Mouse (Mus musculus): ENCODE results near the gene Gm49321. TPM values are rescaled to one million over a fixed set of nuclear protein-coding genes. Genes with fewer than 3 reads are reported as not detected.

The Gm49321 gene
- 18.3 and 18.5 TPM in 2 replicates for polyA plus RNA-seq (2016; fragmentation: Nextera tagmentation; extraction: Ambion mirVana)

DNA sequence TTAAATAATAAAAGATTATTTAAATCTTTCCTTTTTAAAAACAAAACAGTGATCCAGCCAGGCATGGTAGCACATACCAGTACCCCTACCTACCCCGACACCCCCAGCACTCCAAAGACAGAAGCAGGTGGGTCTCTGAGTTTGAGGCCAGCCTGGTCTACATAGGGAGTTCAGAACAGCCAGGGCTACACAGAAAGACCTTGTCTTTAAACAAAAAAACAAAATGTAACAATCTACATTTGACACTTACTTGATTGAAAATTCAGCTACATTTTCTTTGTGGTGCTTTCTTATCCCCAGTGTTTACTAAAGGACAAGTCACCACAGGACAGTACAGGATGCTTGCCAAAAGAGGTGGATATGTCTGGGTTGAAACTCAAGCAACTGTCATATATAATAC is at the start of gene Gm49321:
Gene Gm49321, plus strand, starts transcription at position 301 of the 400 bp plus-strand sequence.
- no peak for ATAC-seq (ENCODE audit: low FRiP score, low read depth)
- no peaks in the 10 kb centered on the region for H3K27me3 ChIP-seq
- H3K4me1 ChIP-seq = no peaks in the 10 kb centered on the region
- no peaks in the 10 kb centered on the region for H3K9me3 ChIP-seq
- WGBS = 100% methylated on average over 1 of the region's 1 CpGs
- H3K4me3 ChIP-seq = no peak within 1 kb of the TSS
- H3K36me3 ChIP-seq = peaks cover 76% of the 10 kb centered on the region
- no peak within 1 kb of the TSS for H3K9ac ChIP-seq (replicated peaks)
- no peak within 1 kb of the TSS for H3K4me2 ChIP-seq (replicated peaks)
- H3K27ac ChIP-seq (replicated peaks) = no peak within 1 kb of the TSS

DNA sequence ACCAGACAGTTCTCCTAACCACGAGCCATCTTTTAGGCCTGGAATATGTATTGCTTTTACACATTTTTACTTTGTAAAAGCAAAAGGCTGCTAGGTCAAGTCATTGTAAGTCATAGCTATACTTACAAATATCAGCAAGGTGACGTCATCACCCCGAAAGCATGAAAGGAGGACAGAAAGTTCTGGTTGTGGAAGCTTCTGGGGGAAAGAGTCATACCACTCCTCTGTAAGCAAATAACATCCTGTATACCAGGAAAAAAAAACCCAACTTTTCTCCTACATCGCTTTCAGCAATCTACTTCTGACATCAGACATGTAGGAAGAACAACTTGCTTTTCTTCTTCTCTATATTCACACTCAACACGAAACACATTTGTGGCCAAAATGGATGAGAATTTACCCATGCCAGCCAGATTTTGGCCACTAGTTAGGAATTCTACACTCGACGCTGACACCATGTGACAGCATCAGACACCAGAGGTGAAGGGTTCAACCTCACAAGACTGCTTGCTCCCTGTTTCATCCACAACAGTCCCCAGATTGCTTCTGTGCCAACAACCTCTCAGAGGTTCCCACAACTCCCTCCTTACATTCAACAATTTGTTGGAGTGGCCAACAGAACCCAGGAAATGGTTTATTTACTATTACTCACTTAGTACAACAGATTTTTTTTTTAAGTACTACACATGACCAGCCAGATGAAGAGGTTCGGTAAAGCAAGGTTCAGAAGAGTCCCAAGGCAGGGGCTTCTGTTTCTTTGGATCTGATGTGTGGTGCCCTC is 49.3 kb upstream of the Gm49321 start:
- Histone ChIP-seq H3K27me3 (no peaks in the 10 kb centered on the region), H3K9me3 (no peaks in the 10 kb centered on the region), H3K9ac (replicated peaks) (no peak overlapping the region), H3K4me2 (replicated peaks) (no peak overlapping the region), H3K4me3 (no peak overlapping the region), H3K4me1 (0 out of 2 replicates have a peak, but pooled peaks cover 4% of the 10 kb centered on the region), H3K36me3 (no peaks in the 10 kb centered on the region), H3K27ac (replicated peaks) (no peak overlapping the region)
- WGBS = 93% methylated on average over 8 of the region's 8 CpGs
- ATAC-seq (ENCODE audit: low FRiP score, low read depth) = no peak

DNA sequence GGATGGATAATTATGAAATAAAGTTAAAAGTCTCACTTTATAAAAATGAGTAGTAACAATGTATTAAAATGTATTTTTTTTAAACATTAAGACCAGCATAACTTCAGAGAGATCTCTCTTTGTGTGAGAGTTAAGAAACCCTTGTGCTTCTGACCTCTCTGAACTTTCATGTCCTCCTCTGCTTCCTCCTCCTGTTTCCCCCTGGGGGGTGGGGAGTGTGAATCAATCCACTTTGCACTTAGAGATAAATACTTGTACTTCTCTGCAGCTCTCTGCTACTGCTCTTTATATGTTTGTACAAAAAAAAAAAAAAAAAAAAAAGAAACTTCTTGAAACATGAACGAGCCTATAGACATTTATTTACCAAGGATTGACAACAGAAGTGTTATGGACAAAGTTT is 47.9 kb upstream of the Gm49321 start:
- H3K27ac ChIP-seq (replicated peaks) = no peak overlapping the region
- no peaks in the 10 kb centered on the region for H3K27me3 ChIP-seq
- 74% methylated on average over 1 of the region's 1 CpGs for WGBS
- no peak overlapping the region for H3K9ac ChIP-seq (replicated peaks)
- H3K4me3 ChIP-seq = no peak overlapping the region
- no peak overlapping the region for H3K4me2 ChIP-seq (replicated peaks)
- no peaks in the 10 kb centered on the region for H3K9me3 ChIP-seq
- no peaks in the 10 kb centered on the region for H3K36me3 ChIP-seq
- no peak for ATAC-seq (ENCODE audit: low FRiP score, low read depth)
- H3K4me1 ChIP-seq = 0 out of 2 replicates have a peak, but pooled peaks cover 5% of the 10 kb centered on the region

- Histone ChIP-seq H3K4me3 (no peak overlapping the region), H3K27ac (replicated peaks) (no peak overlapping the region), H3K9me3 (no peaks in the 10 kb centered on the region), H3K36me3 (no peaks in the 10 kb centered on the region), H3K4me2 (replicated peaks) (no peak overlapping the region), H3K27me3 (no peaks in the 10 kb centered on the region), H3K4me1 (0 out of 2 replicates have a peak, but pooled peaks cover 5% of the 10 kb centered on the region), H3K9ac (replicated peaks) (no peak overlapping the region)
- WGBS = 77% methylated on average over 3 of the region's 3 CpGs
- ATAC-seq (ENCODE audit: low FRiP score, low read depth) = no peak
These were observed 47.4 kb upstream of the Gm49321 start for GRCm38 (mm10) chr12:73890086-73890485.

- no peaks in the 10 kb centered on the region for H3K9me3 ChIP-seq
- no peak overlapping the region for H3K4me3 ChIP-seq
- no peaks in the 10 kb centered on the region for H3K36me3 ChIP-seq
- ATAC-seq (ENCODE audit: low FRiP score, low read depth) = no peak
- H3K27me3 ChIP-seq = no peaks in the 10 kb centered on the region
- H3K27ac ChIP-seq (replicated peaks) = no peak overlapping the region
- H3K4me1 ChIP-seq = 0 out of 2 replicates have a peak, but pooled peaks cover 5% of the 10 kb centered on the region
- H3K9ac ChIP-seq (replicated peaks) = no peak overlapping the region
- WGBS = 62% methylated on average over 3 of the region's 3 CpGs
- no peak overlapping the region for H3K4me2 ChIP-seq (replicated peaks)
These were observed 44.8 kb upstream of the Gm49321 start for GRCm38 (mm10) chr12:73892616-73893015.

GRCm38 (mm10) chr12:73894838-73895237 is 42.6 kb upstream of the Gm49321 start:
- no peaks in the 10 kb centered on the region for H3K36me3 ChIP-seq
- H3K27ac ChIP-seq (replicated peaks) = no peak overlapping the region
- WGBS = 82% methylated on average over 6 of the region's 6 CpGs
- H3K9ac ChIP-seq (replicated peaks) = no peak overlapping the region
- no peak for ATAC-seq (ENCODE audit: low FRiP score, low read depth)
- H3K4me1 ChIP-seq = 0 out of 2 replicates have a peak, but pooled peaks cover 5% of the 10 kb centered on the region
- H3K4me2 ChIP-seq (replicated peaks) = no peak overlapping the region
- no peak overlapping the region for H3K4me3 ChIP-seq
- no peaks in the 10 kb centered on the region for H3K27me3 ChIP-seq
- H3K9me3 ChIP-seq = no peaks in the 10 kb centered on the region

- WGBS = 93% methylated on average over 2 of the region's 2 CpGs
- Histone ChIP-seq H3K4me1 (0 out of 2 replicates have a peak, but pooled peaks cover 5% of the 10 kb centered on the region), H3K9ac (replicated peaks) (no peak overlapping the region), H3K27me3 (no peaks in the 10 kb centered on the region; the same call in 1 of the 2 replicates), H3K9me3 (no peaks in the 10 kb centered on the region), H3K27ac (replicated peaks) (no peak overlapping the region), H3K4me2 (replicated peaks) (no peak overlapping the region), H3K36me3 (no peaks in the 10 kb centered on the region), H3K4me3 (no peak overlapping the region)
- ATAC-seq (ENCODE audit: low FRiP score, low read depth) = no peak
These were observed 41.8 kb upstream of the Gm49321 start for GRCm38 (mm10) chr12:73895674-73896073.

DNA sequence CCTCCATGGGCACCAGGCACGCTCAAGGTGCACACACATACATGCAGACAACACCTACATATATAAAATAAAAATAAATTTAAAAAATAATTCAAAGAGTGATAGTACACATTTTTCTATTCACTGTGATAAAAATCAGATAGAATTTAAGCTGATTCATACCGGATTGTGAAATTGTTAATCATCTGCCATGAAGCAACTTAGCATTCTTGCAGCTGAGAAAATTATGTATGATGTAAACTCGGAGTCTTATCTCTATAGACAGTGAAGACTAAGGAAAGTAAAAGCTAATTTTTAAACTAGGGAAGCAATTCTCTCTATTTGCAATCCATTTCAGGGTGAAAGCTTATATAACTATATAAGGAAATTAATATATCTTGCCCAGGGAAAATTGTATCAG is 41.0 kb upstream of the Gm49321 start:
- WGBS = 89% methylated on average over 3 of the region's 3 CpGs
- Histone ChIP-seq H3K27me3 (no peaks in the 10 kb centered on the region; the same call in 1 of the 2 replicates), H3K4me3 (no peak overlapping the region), H3K4me2 (replicated peaks) (no peak overlapping the region), H3K27ac (replicated peaks) (no peak overlapping the region), H3K4me1 (0 out of 2 replicates have a peak, but pooled peaks cover 5% of the 10 kb centered on the region), H3K9me3 (no peaks in the 10 kb centered on the region), H3K9ac (replicated peaks) (no peak overlapping the region), H3K36me3 (no peaks in the 10 kb centered on the region)
- ATAC-seq (ENCODE audit: low FRiP score, low read depth) = no peak

DNA sequence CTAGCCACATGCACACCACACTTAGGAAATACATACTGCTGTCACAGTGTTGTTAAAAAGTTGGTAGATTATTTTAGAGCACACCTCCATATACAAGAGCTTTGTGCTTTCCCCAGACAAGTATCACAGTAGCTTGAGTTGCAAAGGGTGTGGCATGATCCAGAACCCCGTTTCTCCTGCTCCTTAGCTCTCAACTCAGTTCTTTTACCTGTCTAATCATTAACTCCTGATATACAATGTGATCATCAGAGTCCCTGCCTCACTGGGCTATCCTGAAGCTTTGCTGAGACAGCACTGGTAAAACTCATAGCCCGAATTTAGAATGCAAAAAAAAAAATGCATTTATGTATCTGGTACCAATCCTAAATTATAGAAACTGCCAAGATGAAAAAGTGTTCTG is 39.2 kb upstream of the Gm49321 start:
- no peak overlapping the region for H3K4me2 ChIP-seq (replicated peaks)
- WGBS = 81% methylated on average over 2 of the region's 2 CpGs
- no peak overlapping the region for H3K4me3 ChIP-seq
- H3K27me3 ChIP-seq = no peaks in the 10 kb centered on the region; the same call in 1 of the 2 replicates
- no peak for ATAC-seq (ENCODE audit: low FRiP score, low read depth)
- no peaks in the 10 kb centered on the region for H3K36me3 ChIP-seq
- no peaks in the 10 kb centered on the region for H3K4me1 ChIP-seq
- H3K9me3 ChIP-seq = no peaks in the 10 kb centered on the region
- no peak overlapping the region for H3K27ac ChIP-seq (replicated peaks)
- no peak overlapping the region for H3K9ac ChIP-seq (replicated peaks)

DNA sequence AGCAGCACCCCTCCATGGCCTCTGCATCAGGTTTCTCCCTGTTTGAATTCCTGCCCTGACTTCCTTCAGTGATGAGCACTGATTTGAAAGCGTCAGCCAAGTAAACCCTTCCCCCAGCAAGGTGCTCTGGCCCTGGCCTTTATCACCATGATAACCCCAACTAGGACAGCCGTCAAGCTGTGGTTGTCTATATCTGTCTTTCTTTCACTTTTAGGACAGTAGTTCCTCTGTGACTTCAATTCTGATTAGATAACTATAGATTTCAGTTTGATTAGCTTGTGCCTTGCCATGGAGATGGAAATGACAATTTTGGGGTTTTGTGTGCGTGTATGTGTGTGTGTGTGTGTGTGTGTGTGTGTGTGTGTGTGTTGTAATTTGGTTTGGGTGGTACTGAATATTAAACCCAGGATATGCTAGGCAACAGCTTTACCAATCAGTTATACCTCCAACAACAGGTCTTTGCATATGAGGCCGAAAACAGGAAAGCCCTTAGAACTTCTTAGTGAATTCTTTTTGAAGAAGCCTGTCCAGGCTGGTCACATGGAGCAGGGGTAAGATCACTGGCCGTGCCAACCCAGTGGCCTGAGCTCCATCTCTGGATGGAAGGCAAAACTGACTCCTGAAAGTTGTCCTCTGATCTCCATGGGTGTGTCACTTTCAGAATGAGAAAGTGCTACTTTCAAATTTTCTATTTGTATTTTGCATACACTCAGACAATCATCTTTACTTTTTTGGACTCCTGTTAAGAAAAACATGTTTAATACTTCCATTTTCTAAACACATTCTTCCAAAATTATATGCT is 33.1 kb upstream of the Gm49321 start:
- 78% methylated on average over 5 of the region's 5 CpGs for WGBS

DNA sequence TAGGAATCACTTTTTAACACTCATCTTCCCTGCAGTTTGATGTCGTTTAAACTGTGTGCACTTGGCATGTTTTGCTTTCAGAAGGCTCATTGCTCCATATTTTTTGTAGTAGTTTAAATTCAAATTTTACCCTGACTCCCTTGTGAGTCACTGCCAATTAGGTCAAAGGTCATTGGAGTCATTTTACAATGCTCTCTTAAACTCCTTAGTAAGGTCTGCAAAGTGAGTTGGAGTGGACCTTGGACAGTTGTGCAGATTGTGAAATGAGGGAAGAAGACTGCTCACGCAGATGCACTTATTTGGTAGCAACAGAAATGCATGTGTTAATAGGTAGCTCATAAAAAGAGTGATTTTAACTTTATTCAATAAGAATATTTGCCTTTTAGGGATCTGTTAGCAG is 32.4 kb upstream of the Gm49321 start:
- Histone ChIP-seq H3K4me3 (no peak overlapping the region), H3K27me3 (no peaks in the 10 kb centered on the region; the same call in 1 of the 2 replicates), H3K36me3 (no peaks in the 10 kb centered on the region), H3K9me3 (no peaks in the 10 kb centered on the region), H3K4me1 (peaks cover 7% of the 10 kb centered on the region), H3K27ac (replicated peaks) (no peak overlapping the region), H3K4me2 (replicated peaks) (no peak overlapping the region), H3K9ac (replicated peaks) (no peak overlapping the region)
- WGBS = 59% methylated on average over 2 of the region's 2 CpGs
- ATAC-seq (ENCODE audit: low FRiP score, low read depth) = no peak

More for the DNA sequence above, 33.1 kb upstream of the Gm49321 start:
- no peak overlapping the region for H3K9ac ChIP-seq (replicated peaks)
- no peak for ATAC-seq (ENCODE audit: low FRiP score, low read depth)
- no peaks in the 10 kb centered on the region for H3K9me3 ChIP-seq
- H3K4me3 ChIP-seq = no peak overlapping the region
- no peaks in the 10 kb centered on the region; the same call in 1 of the 2 replicates for H3K27me3 ChIP-seq
- H3K36me3 ChIP-seq = no peaks in the 10 kb centered on the region
- no peak overlapping the region for H3K27ac ChIP-seq (replicated peaks)
- no peak overlapping the region for H3K4me2 ChIP-seq (replicated peaks)
- H3K4me1 ChIP-seq = peaks cover 4% of the 10 kb centered on the region

- no peak for ATAC-seq (ENCODE audit: low FRiP score, low read depth)
- no peak overlapping the region for H3K27ac ChIP-seq (replicated peaks)
- H3K9ac ChIP-seq (replicated peaks) = no peak overlapping the region
- H3K4me3 ChIP-seq = no peak overlapping the region
- no peaks in the 10 kb centered on the region for H3K9me3 ChIP-seq
- H3K27me3 ChIP-seq = no peaks in the 10 kb centered on the region
- H3K4me1 ChIP-seq = peaks cover 10% of the 10 kb centered on the region
- no peaks in the 10 kb centered on the region for H3K36me3 ChIP-seq
- no peak overlapping the region for H3K4me2 ChIP-seq (replicated peaks)
- 76% methylated on average over 4 of the region's 4 CpGs for WGBS
These were observed 31.9 kb upstream of the Gm49321 start for GRCm38 (mm10) chr12:73905555-73905954.

Data from midbrain, embryonic 12.5 days (tissue).